Mouse (Mus musculus) left cerebral cortex, postnatal 25 days (tissue): ENCODE measurements around the gene Tek. TPM values are rescaled to one million over a fixed set of nuclear protein-coding genes. Genes with fewer than 3 reads are reported as not detected.
A peak's percentile ranks its signal among the peaks of the same experiment; 100 is the strongest.
"Not testable (repeated sequence)": the region's sequence is repeated elsewhere in the genome, so short reads cannot be mapped to it uniquely, and the experiment has no call there.

ENCODE experiments used
- DNase-seq, 2 experiments: peaks; one replicate each; pipeline ENCODE4 v3.0.0; 2022; ENCODE audit warnings: low spot score in 2 of 2, mixed read lengths in 1 of 2
- intact Hi-C: fragments of 180-260 bp; cut with DNase I; formaldehyde crosslinking; loops from one replicate; pipeline ENCODE4 v1.15.1; 2025
- total RNA-seq, 2 experiments: library from RNA; stranded (reverse); gene quantifications; 2 replicates each; pipeline ENCODE4 v1.2.3; 2021

Gene Tek
- total RNA-seq = 10 to 100 TPM in 1 of 2 experiments, 1 to 10 TPM in 1; 9.3 to 10.8 TPM

DNA sequence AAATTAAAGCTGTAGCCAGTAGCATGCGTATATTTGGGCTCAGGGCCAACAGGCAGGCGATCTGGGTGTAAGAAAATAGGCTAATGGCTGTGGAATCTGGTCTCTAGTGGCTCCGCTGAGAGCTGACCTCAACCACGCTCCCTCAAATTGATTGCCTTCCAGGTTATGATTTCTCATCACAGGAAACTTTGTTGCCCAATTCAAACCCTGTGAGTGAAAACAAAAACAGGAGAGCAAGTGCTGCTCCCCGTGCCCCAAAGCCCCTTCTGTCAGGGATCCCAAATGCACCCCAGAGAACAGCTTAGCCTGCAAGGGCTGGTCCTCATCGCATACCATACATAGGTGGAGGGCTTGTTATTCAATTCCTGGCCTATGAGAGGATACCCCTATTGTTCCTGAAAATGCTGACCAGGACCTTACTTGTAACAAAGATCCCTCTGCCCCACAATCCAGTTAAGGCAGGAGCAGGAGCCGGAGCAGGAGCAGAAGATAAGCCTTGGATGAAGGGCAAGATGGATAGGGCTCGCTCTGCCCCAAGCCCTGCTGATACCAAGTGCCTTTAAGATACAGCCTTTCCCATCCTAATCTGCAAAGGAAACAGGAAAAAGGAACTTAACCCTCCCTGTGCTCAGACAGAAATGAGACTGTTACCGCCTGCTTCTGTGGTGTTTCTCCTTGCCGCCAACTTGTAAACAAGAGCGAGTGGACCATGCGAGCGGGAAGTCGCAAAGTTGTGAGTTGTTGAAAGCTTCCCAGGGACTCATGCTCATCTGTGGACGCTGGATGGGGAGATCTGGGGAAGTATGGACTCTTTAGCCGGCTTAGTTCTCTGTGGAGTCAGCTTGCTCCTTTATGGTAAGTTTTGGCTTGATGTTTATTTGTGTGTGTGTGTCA, at the start of gene Tek:
Tek (plus strand) TSS at position 452 of the 894 bp plus-strand sequence.
- intact Hi-C loops = no loop called here
- DNase-seq = no peak

- DNase-seq, intact Hi-C loops: not testable (repeated sequence)
Observed at GRCm38 (mm10) chr4:94689804-94690203, 49.3 kb upstream of the Tek start.

DNA sequence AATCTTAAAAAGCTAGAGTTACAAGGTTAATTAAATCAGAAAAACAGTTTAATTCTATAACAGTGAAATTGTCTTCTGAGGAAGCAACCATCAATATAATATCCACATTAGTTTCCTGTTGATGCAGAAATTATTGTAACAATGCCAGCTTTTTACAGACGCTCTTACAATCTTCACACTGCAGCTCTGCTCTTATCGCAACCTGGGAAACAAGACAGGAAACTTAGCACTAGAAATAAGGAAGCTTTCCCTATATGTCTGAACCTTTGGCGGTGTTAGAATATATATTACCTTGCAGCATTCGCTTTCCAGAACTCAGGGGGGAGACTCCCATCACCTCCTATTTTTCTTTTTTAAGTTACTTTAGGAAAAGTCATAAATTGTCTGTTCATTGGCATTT, 48.0 kb upstream of the Tek start:
- no peak for DNase-seq
- intact Hi-C loops = no loop called here

DNA sequence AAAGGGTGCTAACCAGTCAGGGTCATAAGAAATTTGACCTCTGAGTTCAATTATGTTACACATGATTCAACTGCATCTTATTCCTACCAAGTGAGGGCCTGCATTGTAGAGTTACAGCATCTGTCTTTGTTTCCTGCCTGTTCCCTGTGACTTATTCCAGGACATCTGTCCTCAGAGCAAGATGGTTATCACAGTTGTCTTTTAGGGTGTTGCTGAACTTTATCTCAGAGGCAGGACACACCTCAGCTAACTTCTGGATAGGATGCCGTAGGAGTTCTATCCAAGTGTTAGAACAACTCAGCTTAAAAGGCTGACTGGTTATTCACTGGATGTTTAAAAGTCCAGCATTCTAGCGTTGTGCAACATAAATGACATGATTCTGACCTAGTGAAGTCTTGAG, 46.9 kb upstream of the Tek start:
- intact Hi-C loops = no loop called here
- no peak for DNase-seq

DNA sequence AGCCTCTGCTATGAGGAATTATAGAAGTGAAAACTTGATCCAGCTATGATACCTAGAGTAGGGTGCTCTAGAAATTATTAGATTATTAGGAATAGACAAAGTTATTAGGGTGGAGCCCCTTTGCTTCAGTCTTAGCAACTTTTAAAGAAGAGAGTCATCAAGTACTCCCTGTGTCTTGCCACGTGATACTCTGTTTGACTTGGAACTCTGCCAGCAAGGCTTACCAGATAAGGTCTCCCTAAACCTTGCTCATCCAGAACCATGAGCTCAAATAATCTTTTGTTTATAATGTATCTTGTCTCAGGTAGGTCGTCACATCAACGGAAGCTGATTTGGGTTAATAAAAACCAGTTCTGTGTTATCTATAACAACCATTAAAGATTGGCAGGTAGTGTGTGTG, 42.7 kb upstream of the Tek start:
- intact Hi-C loops = no loop called here
- DNase-seq = no peak

DNA sequence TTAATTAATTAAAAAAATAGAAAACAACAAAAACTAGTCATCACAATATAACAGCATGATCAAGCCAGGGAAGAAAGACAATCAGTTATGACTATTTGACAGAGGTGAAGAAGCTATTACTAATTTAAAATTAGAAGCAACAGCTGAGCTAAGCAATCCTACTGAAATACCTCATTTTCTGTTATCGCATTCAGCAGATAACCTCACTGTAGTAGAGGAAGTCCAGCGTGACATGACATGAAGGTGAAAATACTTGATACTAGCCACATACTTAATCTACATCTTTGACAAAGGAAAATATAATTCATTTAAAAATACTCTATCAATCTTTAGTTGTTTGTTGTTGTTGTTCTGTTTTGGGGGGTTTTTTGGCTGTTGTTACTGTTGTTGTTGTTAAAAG, 28.1 kb upstream of the Tek start:
- DNase-seq = no peak
- intact Hi-C loops = no loop called here

- intact Hi-C loops = no loop called here
Observed at GRCm38 (mm10) chr4:94711426-94711825, 27.7 kb upstream of the Tek start.

GRCm38 (mm10) chr4:94713741-94714140, 25.3 kb upstream of the Tek start:
- intact Hi-C loops = no loop called here
- DNase-seq = peak in 1 of 2 experiments; percentile 36

More at GRCm38 (mm10) chr4:94711426-94711825, 27.7 kb upstream of the Tek start:
- DNase-seq = no peak

DNA sequence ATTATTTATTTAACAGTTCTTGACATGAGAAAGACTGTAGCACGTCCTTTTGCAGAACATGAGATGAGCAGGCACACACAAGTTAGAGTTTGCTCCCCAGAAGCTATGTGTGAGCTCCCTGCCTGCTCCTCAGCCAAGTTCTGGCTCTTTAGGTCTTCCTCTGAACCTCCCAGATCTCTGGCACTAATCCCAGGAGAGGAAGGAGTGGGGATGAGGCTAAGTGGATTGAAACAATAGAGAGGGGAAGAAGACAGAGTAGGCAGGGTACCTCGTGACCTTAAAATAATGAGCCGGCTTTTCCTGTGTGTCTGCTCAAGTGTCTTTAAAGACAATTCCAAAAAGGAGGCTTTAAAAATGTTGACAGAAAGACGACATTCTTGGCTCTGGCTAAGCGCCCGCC, 23.9 kb upstream of the Tek start:
- intact Hi-C loops = no loop called here
- DNase-seq = no peak

GRCm38 (mm10) chr4:94725799-94726198, 13.3 kb upstream of the Tek start:
- intact Hi-C loops = no loop called here
- no peak for DNase-seq

GRCm38 (mm10) chr4:94732721-94733120, 6.4 kb upstream of the Tek start:
- intact Hi-C loops = no loop called here

DNA sequence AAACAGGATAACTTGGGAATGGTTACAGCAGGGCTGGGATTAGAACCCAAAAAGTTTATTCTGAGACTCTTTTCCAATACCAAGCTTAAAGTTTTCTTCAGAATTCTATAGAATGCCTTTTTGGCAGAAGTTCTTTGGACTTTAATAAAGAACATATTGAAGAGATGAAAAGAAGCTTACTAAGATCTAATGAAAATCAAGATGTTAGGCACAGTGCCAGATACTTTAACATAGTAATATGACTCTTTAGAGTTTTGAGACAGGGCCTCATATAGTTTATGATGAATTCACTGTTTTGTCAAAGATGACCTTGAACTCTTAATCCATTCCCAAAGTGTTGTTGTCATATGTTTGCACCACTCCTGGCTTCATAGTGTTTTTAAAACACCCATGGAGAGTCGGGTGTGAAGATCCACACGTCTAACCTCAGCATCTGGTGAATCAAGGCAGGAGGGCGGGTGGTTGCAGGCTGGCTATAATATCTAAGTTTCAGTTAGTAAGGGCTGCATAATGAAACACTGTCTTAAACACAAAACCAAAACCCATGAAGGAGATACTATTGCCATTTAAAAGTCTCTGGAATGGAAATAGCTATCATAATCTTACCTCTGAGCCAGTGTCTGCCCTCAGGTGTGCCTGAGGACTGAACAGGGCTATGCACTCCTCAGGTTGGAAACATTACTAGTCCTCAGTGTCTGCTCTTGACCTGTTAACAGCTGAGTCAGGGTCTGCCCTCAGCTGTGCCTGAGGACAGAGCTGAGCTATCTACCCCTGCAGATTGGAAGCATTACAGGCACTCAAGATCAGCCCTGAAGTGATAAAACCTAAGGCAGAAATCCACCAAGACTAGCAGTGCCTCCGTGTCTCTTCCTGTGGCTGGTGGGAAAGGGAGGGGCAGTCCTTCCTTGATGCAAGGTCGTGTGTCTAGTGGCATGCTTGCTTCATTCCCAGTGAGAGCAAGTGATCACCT, 1.5 kb upstream of the Tek start:
- intact Hi-C loops = no loop called here
- no peak for DNase-seq

More at GRCm38 (mm10) chr4:94732721-94733120, 6.4 kb upstream of the Tek start:
- DNase-seq = no peak

- DNase-seq = no peak
- intact Hi-C loops = no loop called here
Observed at GRCm38 (mm10) chr4:94741824-94742223, 2.7 kb downstream of the Tek start.

GRCm38 (mm10) chr4:94745749-94746148, 6.7 kb downstream of the Tek start:
- intact Hi-C loops = no loop called here
- no peak for DNase-seq

DNA sequence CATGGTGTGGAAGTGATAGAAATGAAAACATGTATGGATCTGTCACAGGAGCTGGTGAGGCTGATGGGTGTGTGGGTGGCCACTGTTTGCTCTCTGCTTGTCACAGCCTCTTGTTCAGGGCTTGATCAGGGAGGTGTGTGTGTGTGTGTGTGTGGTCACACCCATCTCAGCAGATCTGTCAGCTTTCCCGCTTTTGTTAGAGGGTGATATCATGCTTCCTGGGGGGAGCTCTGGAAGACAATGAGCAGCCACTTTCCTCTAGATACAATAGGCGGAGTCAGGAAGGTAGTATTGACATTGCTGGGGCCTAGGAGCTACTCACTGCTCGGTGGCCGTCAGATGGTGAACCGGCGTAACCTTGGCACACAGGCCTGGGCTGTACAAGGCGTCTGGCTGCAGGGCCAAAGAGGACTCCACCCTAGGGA, 7.3 kb downstream of the Tek start:
- intact Hi-C loops = no loop called here
- no peak for DNase-seq

- intact Hi-C loops = no loop called here
- no peak for DNase-seq
Observed at GRCm38 (mm10) chr4:94747338-94747737, 8.2 kb downstream of the Tek start.

- no peak for DNase-seq
- intact Hi-C loops = no loop called here
Observed at GRCm38 (mm10) chr4:94752512-94752911, 13.4 kb downstream of the Tek start.

- no peak for DNase-seq
- intact Hi-C loops = no loop called here
Observed at GRCm38 (mm10) chr4:94765217-94765616, 26.1 kb downstream of the Tek start.

DNA sequence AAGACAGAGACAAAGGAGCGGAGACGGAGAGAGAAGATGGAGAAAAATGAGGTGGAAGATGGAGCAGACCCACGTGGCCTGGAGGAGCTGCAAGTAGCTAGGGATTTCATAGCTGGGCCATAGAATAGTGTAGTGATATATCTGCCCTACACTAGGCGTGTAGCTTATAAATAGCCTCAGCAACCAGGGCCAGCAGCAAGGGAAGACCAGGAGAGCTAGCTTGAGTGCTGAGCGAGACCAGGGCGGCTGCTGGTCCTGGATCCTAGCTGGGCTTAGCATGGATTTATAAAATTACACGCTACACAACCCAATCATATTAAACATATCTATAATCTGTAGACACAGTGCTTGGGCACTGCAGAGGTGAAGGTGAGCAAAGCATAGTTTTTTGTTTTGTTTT, 27.1 kb downstream of the Tek start:
- DNase-seq = no peak
- intact Hi-C loops = no loop called here

DNA sequence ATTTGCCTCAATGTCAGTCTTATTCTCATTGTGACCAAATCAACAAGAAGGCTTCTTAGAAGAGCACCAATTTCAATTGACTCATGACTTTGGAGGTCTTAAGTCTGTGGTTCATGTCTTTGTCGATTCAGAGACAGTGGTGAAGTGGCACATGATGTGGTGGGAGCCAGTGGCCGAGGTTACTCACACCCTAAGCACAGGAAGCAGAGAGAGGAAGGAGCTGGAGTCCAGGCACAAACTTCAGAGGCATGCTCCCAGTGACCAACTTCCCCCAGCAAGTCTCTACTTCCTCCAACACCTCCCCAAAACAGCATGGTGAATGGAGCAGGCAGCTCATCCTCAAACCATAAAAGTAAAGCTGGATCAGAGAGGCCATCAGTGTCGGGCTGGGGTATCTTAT, 29.5 kb downstream of the Tek start:
- intact Hi-C loops = no loop called here
- no peak for DNase-seq
